Mouse (Mus musculus) embryonic facial prominence, embryonic 12.5 days (tissue): ENCODE measurements around the gene Ndufv1. TPM values are rescaled to one million over a fixed set of nuclear protein-coding genes. Genes with fewer than 3 reads are reported as not detected.
A peak's percentile ranks its signal among the peaks of the same experiment; 100 is the strongest.

Source experiments
- ATAC-seq: fragments of 200-750 bp; cut with Nextera tagmentation; 2 replicates; pipeline ENCODE4 v1.8.0; 2017; ENCODE audit not compliant: insufficient number of reproducible peaks, insufficient read depth, low FRiP score, low TSS enrichment
- H3K27ac ChIP-seq: fragments of 300-500 bp; sonication (generic); 2 replicates; pipeline ENCODE4 v1.5.1; 2016; ENCODE audit warnings: mild to moderate bottlenecking
- H3K27me3 ChIP-seq: fragments of 300-500 bp; sonication (generic); 2 replicates; pipeline ENCODE4 v1.6.1; 2016; ENCODE audit warnings: mild to moderate bottlenecking, moderate library complexity
- H3K36me3 ChIP-seq: fragments of 300-500 bp; sonication (generic); 2 replicates; pipeline ENCODE4 v1.6.1; 2016; ENCODE audit warnings: mild to moderate bottlenecking
- H3K4me1 ChIP-seq: fragments of 300-500 bp; sonication (generic); 2 replicates; pipeline ENCODE4 v1.6.1; 2016
- H3K4me2 ChIP-seq: fragments of 300-500 bp; sonication (generic); replicated peaks from 2 replicates; pipeline ENCODE4 v1.6.1; 2016; ENCODE audit warnings: mild to moderate bottlenecking, moderate library complexity
- H3K4me3 ChIP-seq: fragments of 300-500 bp; sonication (generic); 2 replicates; pipeline ENCODE4 v1.5.1; 2016; ENCODE audit warnings: mild to moderate bottlenecking
- H3K9ac ChIP-seq: fragments of 300-500 bp; sonication (generic); 2 replicates; pipeline ENCODE4 v1.6.1; 2016; ENCODE audit warnings: mild to moderate bottlenecking, moderate library complexity
- H3K9me3 ChIP-seq: fragments of 300-500 bp; sonication (generic); 2 replicates; pipeline ENCODE4 v1.6.1; 2016; ENCODE audit warnings: mild to moderate bottlenecking, moderate library complexity
- WGBS: fragments of 180-500 bp; shearing (Covaris S2); methylation state at CpG from one replicate; pipeline ENCODE4 v1.1.7; 2016; 5-methylcytosine and 5-hydroxymethylcytosine counted together
- polyA plus RNA-seq: library from polyadenylated mRNA; unstranded; fragments of >200 nt; fragmentation: Nextera tagmentation; extraction: Ambion mirVana; gene quantifications from 2 replicates; pipeline ENCODE4 v1.2.1, GENCODE M21; 2016

The Ndufv1 gene
- polyA plus RNA-seq, 1 experiment from 2014 or later: 201 TPM

DNA sequence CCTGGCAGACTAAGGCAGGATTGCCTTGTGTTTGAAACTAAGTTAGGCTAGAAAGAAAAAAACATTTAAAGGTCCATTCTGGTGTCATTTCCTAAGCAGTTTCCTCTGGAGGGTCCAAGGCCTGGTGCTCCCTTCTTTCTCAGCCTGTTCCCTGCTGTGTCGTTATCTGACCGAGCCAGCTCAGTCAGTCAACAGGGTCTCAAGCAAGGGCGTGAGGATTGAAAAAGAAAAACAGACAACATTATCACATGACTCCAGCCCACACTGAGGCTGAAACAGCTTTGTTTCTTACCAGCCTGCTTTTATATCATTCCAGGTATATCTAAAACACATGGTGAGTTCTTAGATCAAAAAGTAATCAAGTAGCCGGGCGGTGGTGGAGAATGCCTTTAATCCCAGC is 3.0 kb upstream of the Ndufv1 start:
- Histone ChIP-seq H3K9ac (no peak overlapping the region), H3K27me3 (no peaks in the 10 kb centered on the region), H3K4me1 (peaks cover 6% of the 10 kb centered on the region), H3K4me3 (no peak overlapping the region), H3K9me3 (no peaks in the 10 kb centered on the region), H3K36me3 (peaks cover 4% of the 10 kb centered on the region; the same call in 1 of the 2 replicates), H3K27ac (no peak overlapping the region), H3K4me2 (no peak overlapping the region)
- 47% methylated on average over 5 of the region's 5 CpGs for WGBS
- no peak for ATAC-seq

DNA sequence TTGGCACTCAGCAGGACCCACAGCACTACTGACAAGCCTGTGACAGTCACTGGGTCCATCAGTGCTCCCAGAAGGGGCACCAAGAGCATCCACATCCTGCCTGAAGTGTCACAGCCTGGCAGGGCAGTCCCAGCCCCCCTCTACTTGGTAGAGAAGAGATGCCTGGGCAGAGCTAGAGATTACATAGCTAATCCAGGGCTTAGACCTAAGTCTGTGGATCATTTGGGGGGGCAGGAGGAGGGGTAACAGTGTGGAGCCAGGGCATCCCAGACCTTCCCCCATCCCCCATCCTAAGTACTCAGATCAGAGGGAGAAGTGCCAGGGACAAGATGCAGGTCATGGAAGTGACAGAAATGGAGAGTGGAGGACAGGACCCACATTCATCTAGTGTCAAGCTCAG is 2.2 kb upstream of the Ndufv1 start:
- Histone ChIP-seq H3K9me3 (no peaks in the 10 kb centered on the region), H3K4me1 (peaks cover 6% of the 10 kb centered on the region), H3K27me3 (no peaks in the 10 kb centered on the region), H3K4me3 (no peak overlapping the region), H3K27ac (no peak overlapping the region), H3K4me2 (no peak overlapping the region), H3K36me3 (peaks cover 10% of the 10 kb centered on the region), H3K9ac (no peak overlapping the region)
- ATAC-seq: no peak

DNA sequence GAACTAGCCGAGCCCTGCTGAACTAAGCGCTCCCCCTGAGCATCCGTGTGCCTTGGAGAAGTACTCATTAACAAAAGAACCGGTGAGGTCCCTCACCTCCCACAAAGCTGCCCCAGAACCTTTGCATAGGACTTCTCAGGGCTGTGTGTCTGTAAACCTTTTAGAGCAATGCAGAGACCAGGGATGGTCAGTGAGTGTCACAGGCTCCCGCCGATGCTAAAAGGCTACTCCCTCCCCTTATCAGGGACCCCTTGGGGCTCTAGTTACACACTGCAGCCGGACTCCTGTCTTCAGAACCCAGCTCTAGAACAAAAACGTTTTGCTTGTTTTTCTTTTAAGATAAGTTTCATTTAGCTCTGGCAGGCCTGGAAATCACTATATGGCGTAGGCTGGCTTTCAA is 460 bp upstream of the Ndufv1 start:
- H3K4me2 ChIP-seq: peak overlapping the region; percentile 47
- H3K36me3 ChIP-seq: peaks cover 27% of the 10 kb centered on the region
- H3K4me1 ChIP-seq: peaks cover 6% of the 10 kb centered on the region
- H3K27me3 ChIP-seq: no peaks in the 10 kb centered on the region
- H3K27ac ChIP-seq: no peak overlapping the region
- H3K9me3 ChIP-seq: no peaks in the 10 kb centered on the region
- WGBS: 18% methylated on average over 9 of the region's 9 CpGs
- peak overlapping the region; percentile 87 for H3K4me3 ChIP-seq
- peak; percentile 23; the same call in 1 of the 2 replicates for ATAC-seq
- 0 out of 2 replicates have a peak overlapping the region, but pooled peaks have one; percentile 22 for H3K9ac ChIP-seq

DNA sequence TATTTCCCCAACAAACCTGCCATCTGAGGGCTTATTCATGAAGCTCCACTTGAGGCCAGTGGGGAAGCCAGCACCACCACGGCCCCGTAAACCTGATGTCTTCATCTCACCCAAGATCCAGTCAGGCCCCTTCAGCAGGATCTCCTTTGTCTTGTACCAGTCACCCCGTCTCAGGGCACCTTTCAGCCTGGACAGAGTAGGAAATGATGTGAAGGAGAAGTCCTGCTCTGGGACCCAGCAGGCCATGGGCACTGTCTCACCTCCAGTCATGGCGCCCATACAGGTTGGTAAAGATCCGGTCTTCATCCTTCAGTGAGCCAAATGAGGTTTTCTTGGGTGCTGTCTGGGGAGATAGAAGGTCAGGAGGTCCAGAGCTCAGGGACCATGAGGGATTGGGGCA is 1.5 kb downstream of the Ndufv1 start:
- H3K27ac ChIP-seq: no peak overlapping the region
- peak overlapping the region; percentile 72; the same call in 1 of the 2 replicates for H3K4me2 ChIP-seq
- no peak for ATAC-seq
- peaks cover 46% of the 10 kb centered on the region for H3K36me3 ChIP-seq
- H3K4me1 ChIP-seq: peaks cover 6% of the 10 kb centered on the region
- H3K9ac ChIP-seq: no peak overlapping the region
- 91% methylated on average over 5 of the region's 5 CpGs for WGBS
- H3K9me3 ChIP-seq: no peaks in the 10 kb centered on the region
- H3K27me3 ChIP-seq: no peaks in the 10 kb centered on the region
- no peak overlapping the region for H3K4me3 ChIP-seq

DNA sequence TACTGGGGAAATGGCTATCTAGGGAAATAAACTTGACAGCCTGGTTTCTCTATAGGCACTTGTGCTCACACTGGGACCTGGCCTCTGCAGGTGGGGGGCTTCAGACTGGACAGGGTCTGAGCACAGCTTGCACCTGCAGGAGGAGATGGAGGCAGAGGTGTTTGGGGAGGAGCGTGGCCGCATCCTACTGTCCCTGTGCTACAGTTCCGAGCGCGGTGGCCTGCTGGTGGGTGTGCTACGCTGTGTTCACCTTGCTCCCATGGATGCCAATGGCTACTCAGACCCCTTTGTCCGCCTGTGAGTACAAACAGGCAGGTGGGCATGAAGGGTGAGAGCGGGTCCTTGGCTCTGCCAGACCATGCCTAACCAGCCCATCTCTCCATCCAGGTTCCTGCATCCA is 6.6 kb downstream of the Ndufv1 start:
- no peak overlapping the region for H3K27ac ChIP-seq
- no peak for ATAC-seq
- H3K36me3 ChIP-seq: peaks cover 51% of the 10 kb centered on the region

DNA sequence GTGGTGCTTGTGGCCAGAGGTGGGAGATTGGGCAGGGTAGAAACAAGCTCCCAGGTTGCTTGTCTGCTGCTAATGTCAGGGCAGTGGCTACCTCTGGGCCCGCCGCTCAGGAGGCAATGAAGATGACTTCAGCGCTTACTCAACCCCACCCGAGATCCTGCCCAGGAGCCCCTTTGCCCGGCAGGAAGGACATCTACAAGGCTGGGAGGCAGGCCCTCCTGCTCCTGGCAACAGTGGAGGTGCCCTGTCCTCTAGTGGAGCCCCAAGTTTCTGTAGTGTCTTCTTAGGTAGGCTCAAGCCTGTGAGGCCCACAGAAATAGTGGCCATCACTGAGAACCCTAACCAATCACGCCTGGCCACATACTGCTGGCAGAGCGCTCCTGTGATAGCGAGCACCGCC is 7.5 kb downstream of the Ndufv1 start:
- H3K9ac ChIP-seq: no peak overlapping the region
- H3K27ac ChIP-seq: no peak overlapping the region
- H3K4me3 ChIP-seq: no peak overlapping the region
- peaks cover 10% of the 10 kb centered on the region for H3K4me1 ChIP-seq
- ATAC-seq: no peak
- no peaks in the 10 kb centered on the region for H3K27me3 ChIP-seq
- peaks cover 45% of the 10 kb centered on the region for H3K36me3 ChIP-seq
- no peaks in the 10 kb centered on the region for H3K9me3 ChIP-seq
- 92% methylated on average over 9 of the region's 9 CpGs for WGBS
- H3K4me2 ChIP-seq: no peak overlapping the region

More for the DNA sequence above, 6.6 kb downstream of the Ndufv1 start:
- Histone ChIP-seq H3K9ac (no peak overlapping the region), H3K4me2 (no peak overlapping the region), H3K9me3 (no peaks in the 10 kb centered on the region), H3K27me3 (no peaks in the 10 kb centered on the region), H3K4me1 (peaks cover 8% of the 10 kb centered on the region), H3K4me3 (no peak overlapping the region)
- WGBS: 86% methylated on average over 8 of the region's 8 CpGs

DNA sequence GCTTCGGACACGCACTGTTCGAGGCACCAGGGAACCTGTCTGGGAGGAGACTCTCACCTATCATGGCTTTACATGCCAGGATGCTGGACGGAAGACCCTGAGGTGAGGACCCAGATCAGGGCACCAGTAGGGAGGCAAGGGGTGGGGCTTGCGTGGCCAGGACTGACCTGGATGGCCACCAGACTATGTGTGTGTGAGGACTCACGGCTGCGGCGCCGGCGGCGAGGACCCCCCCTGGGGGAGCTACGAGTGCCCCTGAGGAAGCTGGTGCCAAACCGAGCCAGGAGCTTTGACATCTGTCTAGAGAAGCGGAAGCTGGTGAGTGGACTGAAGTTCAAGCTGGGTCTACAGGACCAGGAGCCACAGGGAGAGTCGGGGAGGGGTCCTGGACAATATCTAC is 8.3 kb downstream of the Ndufv1 start:
- Histone ChIP-seq H3K9me3 (no peaks in the 10 kb centered on the region), H3K4me2 (no peak overlapping the region), H3K27me3 (no peaks in the 10 kb centered on the region), H3K36me3 (peaks cover 38% of the 10 kb centered on the region), H3K9ac (no peak overlapping the region), H3K4me3 (no peak overlapping the region), H3K27ac (no peak overlapping the region), H3K4me1 (peaks cover 14% of the 10 kb centered on the region)
- ATAC-seq: no peak
- WGBS: 87% methylated on average over 15 of the region's 15 CpGs

DNA sequence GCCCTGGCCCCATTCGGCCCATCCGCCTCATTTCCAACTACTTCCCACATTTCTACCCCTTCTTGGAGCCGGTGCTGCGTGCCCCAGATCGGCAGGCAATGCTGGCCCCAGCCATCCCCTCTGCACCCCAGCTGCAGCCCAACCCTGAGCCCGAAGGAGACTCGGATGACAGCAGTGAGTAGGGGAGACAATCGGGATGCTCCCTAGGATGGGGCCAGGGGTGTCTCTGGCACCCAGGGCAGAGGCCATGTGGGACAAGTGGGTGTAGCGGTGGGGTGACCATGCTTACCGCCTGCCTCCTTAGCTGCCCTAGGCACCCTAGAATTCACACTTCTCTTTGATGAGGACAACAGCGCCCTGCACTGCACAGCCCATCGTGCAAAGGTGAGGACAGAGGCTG is 9.0 kb downstream of the Ndufv1 start:
- no peaks in the 10 kb centered on the region for H3K9me3 ChIP-seq
- WGBS: 81% methylated on average over 12 of the region's 12 CpGs
- H3K27ac ChIP-seq: no peak overlapping the region
- peaks cover 32% of the 10 kb centered on the region for H3K36me3 ChIP-seq
- H3K9ac ChIP-seq: no peak overlapping the region
- ATAC-seq: no peak
- H3K27me3 ChIP-seq: no peaks in the 10 kb centered on the region
- H3K4me1 ChIP-seq: peaks cover 14% of the 10 kb centered on the region
- H3K4me2 ChIP-seq: no peak overlapping the region
- no peak overlapping the region for H3K4me3 ChIP-seq

DNA sequence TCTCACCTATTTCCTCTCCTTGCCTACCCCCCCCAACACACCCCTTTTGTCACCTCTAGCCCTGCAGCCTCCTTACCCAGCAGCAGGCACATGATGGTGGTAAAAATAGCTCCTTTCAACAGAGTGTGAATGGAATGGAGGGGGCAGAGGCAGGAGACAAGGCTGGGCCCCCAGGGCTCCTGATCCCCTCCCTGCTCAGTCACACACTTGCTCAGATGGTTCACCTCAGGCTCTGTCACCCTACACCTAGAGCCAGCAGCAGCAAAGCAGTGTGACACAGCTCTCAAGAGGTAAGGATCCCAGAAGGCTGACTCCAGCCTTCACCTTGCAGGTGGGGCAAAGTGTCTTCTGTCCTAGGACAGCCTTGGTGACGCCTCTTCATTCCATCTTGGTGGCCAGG is 9.5 kb downstream of the Ndufv1 start, which contains the start of gene Doc2g:
Gene Doc2g (plus strand): TSS at position 202 of the 400 bp plus-strand sequence.
- WGBS: 93% methylated on average over 1 of the region's 1 CpGs
- H3K36me3 ChIP-seq: peaks cover 27% of the 10 kb centered on the region
- H3K27ac ChIP-seq: no peak within 1 kb of the TSS
- no peaks in the 10 kb centered on the region for H3K27me3 ChIP-seq
- no peak for ATAC-seq
- H3K4me1 ChIP-seq: peaks cover 14% of the 10 kb centered on the region
- no peaks in the 10 kb centered on the region for H3K9me3 ChIP-seq
- H3K9ac ChIP-seq: no peak within 1 kb of the TSS
- no peak within 1 kb of the TSS for H3K4me3 ChIP-seq
- H3K4me2 ChIP-seq: no peak within 1 kb of the TSS

DNA sequence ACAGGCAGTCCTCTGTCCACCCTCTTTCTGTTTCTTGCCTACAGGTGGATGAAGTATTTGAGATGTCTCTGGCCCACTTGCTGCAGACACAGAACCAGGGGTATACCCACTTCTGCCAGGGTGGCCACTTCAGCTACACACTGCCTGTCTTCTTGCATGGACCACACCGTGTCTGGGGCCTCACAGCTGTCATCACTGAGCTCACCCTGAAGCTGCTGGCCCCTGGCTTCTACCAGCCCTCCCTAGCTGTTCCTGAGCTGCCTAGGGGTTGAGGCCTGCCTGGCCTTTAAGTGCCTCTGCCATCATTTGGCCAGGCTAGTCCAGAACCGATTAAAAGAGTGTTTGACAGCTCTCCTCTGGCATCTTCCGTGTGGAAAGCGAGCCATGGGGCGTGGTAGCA is 10.9 kb downstream of the Ndufv1 start:
- H3K4me3 ChIP-seq: no peak overlapping the region
- H3K9ac ChIP-seq: no peak overlapping the region
- H3K9me3 ChIP-seq: no peaks in the 10 kb centered on the region
- no peaks in the 10 kb centered on the region for H3K27me3 ChIP-seq
- H3K27ac ChIP-seq: no peak overlapping the region
- peaks cover 14% of the 10 kb centered on the region for H3K4me1 ChIP-seq
- peaks cover 13% of the 10 kb centered on the region for H3K36me3 ChIP-seq
- peak overlapping the region; percentile 76; the same call in 1 of the 2 replicates for H3K4me2 ChIP-seq
- WGBS: 86% methylated on average over 5 of the region's 5 CpGs
- no peak for ATAC-seq

DNA sequence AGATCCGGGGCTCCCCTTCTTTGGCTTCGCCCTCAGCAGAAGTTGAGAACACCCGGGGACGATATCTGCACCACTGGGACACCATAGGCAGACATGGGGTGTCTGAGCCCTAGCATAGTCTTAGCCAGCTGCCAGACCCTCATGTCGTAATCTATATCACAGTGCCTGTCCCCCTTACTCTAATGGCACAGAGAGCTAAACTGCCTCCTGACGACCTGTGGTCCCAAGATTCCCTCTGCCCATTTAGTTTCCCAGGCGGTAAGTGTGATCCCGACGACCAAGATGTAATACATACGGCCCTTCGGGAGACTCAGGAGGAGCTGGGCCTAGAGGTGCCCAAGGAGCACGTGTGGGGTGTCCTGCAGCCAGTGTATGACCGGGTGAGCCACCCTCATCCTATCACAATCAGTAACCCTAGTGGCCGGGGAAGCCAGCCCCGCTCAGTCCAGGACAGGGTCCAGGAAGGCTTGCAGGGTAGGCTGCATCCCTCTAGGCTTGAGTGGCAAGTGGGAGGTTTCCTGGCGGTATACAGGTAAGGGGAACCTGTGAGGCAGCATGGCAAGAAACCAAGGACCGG is 11.6 kb downstream of the Ndufv1 start:
- H3K36me3 ChIP-seq: peaks cover 6% of the 10 kb centered on the region
- no peaks in the 10 kb centered on the region for H3K9me3 ChIP-seq
- no peak; the same call in 1 of the 2 replicates for ATAC-seq
- H3K4me3 ChIP-seq: peak overlapping the region; percentile 75
- H3K4me2 ChIP-seq: peak overlapping the region; percentile 76
- peak overlapping the region; percentile 91 for H3K9ac ChIP-seq
- peaks cover 14% of the 10 kb centered on the region for H3K4me1 ChIP-seq
- H3K27ac ChIP-seq: peak overlapping the region; percentile 97
- no peaks in the 10 kb centered on the region for H3K27me3 ChIP-seq
- 17% methylated on average over 17 of the region's 17 CpGs for WGBS

DNA sequence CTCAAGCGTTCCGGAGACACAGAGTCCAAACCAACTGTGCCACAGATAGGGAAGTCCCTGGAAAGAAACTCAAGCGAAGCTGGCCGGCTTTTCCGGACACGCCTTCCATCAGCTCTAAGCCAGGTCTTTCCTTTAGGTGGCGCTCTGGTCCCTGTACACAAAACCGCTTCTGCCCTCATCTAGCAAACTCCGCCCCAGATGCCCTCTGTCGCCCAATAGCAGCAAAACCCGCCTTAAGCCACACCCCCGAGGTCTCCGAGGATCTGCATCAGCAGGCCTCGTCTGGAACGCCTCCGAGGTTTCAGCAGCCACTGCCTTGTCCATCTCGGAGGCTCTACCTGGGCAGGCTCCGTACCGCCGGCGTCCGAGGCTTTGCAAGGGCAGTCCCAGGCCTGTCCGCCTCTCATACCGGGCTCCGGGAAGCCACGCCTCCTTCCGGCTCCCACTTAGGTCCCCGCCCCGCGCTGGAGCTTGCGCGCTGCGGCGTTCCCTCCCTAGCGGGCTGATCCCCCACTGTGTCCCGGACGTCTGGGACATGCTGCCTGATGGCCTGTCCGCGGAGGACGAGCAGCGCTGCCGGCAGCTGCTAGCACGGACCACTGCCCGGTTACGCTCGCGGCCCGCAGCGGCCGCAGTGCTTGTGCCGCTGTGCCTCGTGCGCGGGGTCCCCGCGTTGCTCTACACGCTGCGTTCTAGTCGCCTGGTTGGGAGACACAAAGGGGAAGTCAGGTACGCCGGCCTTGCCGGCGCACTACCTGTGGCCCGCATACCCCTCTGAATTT is 12.3 kb downstream of the Ndufv1 start, which contains the start of the genes Nudt8 and Gm49405:
Gene Nudt8 (plus strand): TSS at position 462 of the 782 bp plus-strand sequence.
Gene Gm49405 (plus strand): TSS at position 508 of the 782 bp plus-strand sequence.
- peak within 1 kb of the TSS; percentile 75 for H3K4me3 ChIP-seq
- no peaks in the 10 kb centered on the region for H3K27me3 ChIP-seq
- peak within 1 kb of the TSS; percentile 91 for H3K9ac ChIP-seq
- peak within 1 kb of the TSS; percentile 97 for H3K27ac ChIP-seq
- peak; percentile 89 for ATAC-seq
- peaks cover 4% of the 10 kb centered on the region; the same call in 1 of the 2 replicates for H3K36me3 ChIP-seq
- H3K9me3 ChIP-seq: no peaks in the 10 kb centered on the region
- H3K4me1 ChIP-seq: peaks cover 14% of the 10 kb centered on the region
- peak within 1 kb of the TSS; percentile 76 for H3K4me2 ChIP-seq
- under 1% methylated on average over 64 of the region's 64 CpGs for WGBS
